Mouse (Mus musculus) stomach, embryonic 14.5 days (tissue): ENCODE measurements around the gene Amph. TPM values are rescaled to one million over a fixed set of nuclear protein-coding genes. Genes with fewer than 3 reads are reported as not detected.

Experiments used
- ATAC-seq: fragments of 200-750 bp; cut with Nextera tagmentation; 2 replicates; pipeline ENCODE4 v1.8.0; 2017; ENCODE audit warnings: low read depth, moderate TSS enrichment; ENCODE audit not compliant: insufficient number of reproducible peaks, insufficient read depth, low FRiP score
- H3K27ac ChIP-seq: fragments of 300-500 bp; sonication (generic); 2 replicates; pipeline ENCODE4 v1.5.1; 2014; ENCODE audit warnings: mild to moderate bottlenecking, low read length, moderate library complexity, mixed read lengths
- H3K27me3 ChIP-seq: fragments of 300-500 bp; sonication (generic); 2 replicates; pipeline ENCODE4 v1.6.1; 2014; ENCODE audit warnings: low read length, control low read depth, mixed read lengths; ENCODE audit not compliant: control insufficient read depth, insufficient read depth
- H3K36me3 ChIP-seq: fragments of 300-500 bp; sonication (generic); 2 replicates; pipeline ENCODE4 v1.6.1; 2014; ENCODE audit warnings: mild to moderate bottlenecking, control low read depth, low read length, moderate library complexity, mixed read lengths; ENCODE audit not compliant: control insufficient read depth, insufficient read depth
- H3K4me1 ChIP-seq: fragments of 300-500 bp; sonication (generic); 2 replicates; pipeline ENCODE4 v1.6.1; 2014; ENCODE audit warnings: low read length, control low read depth, mixed read lengths; ENCODE audit not compliant: control insufficient read depth, insufficient read depth
- H3K4me2 ChIP-seq: fragments of 300-500 bp; sonication (generic); replicated peaks from 2 replicates; pipeline ENCODE4 v1.6.1; 2014; ENCODE audit warnings: low read depth, low read length, control low read depth
- H3K4me3 ChIP-seq: fragments of 300-500 bp; sonication (generic); 2 replicates; pipeline ENCODE4 v1.5.1; 2014; ENCODE audit warnings: low read depth, low read length, control low read depth
- H3K9ac ChIP-seq: fragments of 300-500 bp; sonication (generic); replicated peaks from 2 replicates; pipeline ENCODE4 v1.6.1; 2014; ENCODE audit warnings: low read depth, mild to moderate bottlenecking, control low read depth, low read length, moderate library complexity, mixed read lengths
- H3K9me3 ChIP-seq: fragments of 300-500 bp; sonication (generic); 2 replicates; pipeline ENCODE4 v1.6.1; 2016; ENCODE audit warnings: low read depth, low read length, control low read depth; ENCODE audit not compliant: control insufficient read depth
- WGBS: fragments of 180-500 bp; shearing (Covaris S2); extraction: QIAGEN DNeasy Blood & Tissue Kit; methylation state at CpG from one replicate; pipeline ENCODE4 v1.1.7; 2014; 5-methylcytosine and 5-hydroxymethylcytosine counted together
- polyA plus RNA-seq: library from polyadenylated mRNA; unstranded; fragments of >200 nt; fragmentation: Nextera tagmentation; extraction: Ambion mirVana; gene quantifications from 2 replicates; pipeline ENCODE4 v1.2.1, GENCODE M21; 2014

Gene Amph
- polyA plus RNA-seq, 1 experiment from 2014 or later = 3.3 TPM

DNA sequence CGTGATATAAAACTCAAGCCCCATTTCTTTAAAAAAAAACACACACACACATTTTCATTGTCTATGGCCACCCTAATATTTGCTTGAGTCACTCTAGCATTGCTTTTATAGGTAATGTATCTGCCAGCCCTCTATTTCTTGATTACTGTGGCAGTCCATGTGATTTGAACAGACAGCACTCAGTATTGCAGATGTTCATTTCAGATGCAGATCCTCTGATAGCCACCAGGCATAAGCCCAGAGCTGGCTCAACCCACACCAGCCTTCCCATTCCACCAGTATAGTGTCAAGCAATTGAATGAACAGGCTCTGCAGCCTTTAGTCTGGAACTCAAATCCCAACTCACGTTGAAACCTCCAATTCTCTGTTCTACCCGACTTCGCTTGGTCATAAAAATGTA is 246.8 kb downstream of the Amph start:
- WGBS = 87% methylated on average over 4 of the region's 4 CpGs
- H3K9ac ChIP-seq = no peak overlapping the region
- H3K4me3 ChIP-seq = no peak overlapping the region
- no peaks in the 10 kb centered on the region for H3K27me3 ChIP-seq
- no peaks in the 10 kb centered on the region for H3K36me3 ChIP-seq
- no peaks in the 10 kb centered on the region for H3K4me1 ChIP-seq
- no peak overlapping the region for H3K27ac ChIP-seq
- no peak overlapping the region for H3K4me2 ChIP-seq
- ATAC-seq = no peak
- H3K9me3 ChIP-seq = no peaks in the 10 kb centered on the region

DNA sequence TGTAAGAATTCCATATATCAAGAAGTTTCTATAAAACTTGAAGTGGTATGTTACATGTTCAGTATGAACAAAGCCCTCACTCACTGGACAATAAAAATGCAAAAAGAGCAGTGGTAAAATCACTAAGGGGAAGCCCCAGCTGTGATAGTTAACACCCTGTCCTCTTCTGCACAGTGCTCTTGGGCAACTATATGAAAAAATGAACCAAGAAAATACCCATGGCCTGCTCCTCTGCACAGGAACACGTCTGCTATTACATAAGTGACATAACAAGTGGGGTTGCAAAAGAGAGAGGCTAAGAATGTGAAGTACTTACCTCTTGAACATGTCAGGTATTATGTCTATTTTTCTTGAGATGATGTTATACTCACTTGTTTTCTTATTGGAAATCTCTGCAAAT is 247.5 kb downstream of the Amph start:
- Histone ChIP-seq H3K4me1 (no peaks in the 10 kb centered on the region), H3K36me3 (no peaks in the 10 kb centered on the region), H3K27ac (no peak overlapping the region), H3K4me3 (no peak overlapping the region), H3K9me3 (no peaks in the 10 kb centered on the region), H3K4me2 (no peak overlapping the region), H3K9ac (no peak overlapping the region), H3K27me3 (no peaks in the 10 kb centered on the region)
- 41% methylated on average over 1 of the region's 1 CpGs for WGBS
- no peak for ATAC-seq

Other genes with a start within 250 kb of the Amph start
- 69.5 and 72.2 TPM in 2 replicates for gene Vps41, start 230.9 kb upstream of the Amph start, polyA plus RNA-seq